Mouse (Mus musculus) kidney, adult 2 months (tissue): ENCODE data around the gene Depdc5.

Experiments
- CTCF ChIP-seq: fragments of 200-500 bp; conservative IDR thresholded peaks from 2 replicates; pipeline ENCODE4 v1.5.1; 2011; ENCODE audit warnings: low read depth, mild to moderate bottlenecking, control low read depth, low read length, moderate library complexity, mixed read lengths; ENCODE audit not compliant: insufficient read depth, insufficient read length
- POLR2A ChIP-seq: fragments of 200-500 bp; IDR thresholded peaks from one replicate; pipeline ENCODE4 v1.6.1; 2011; ENCODE audit warnings: low read depth, low read length, control low read depth

DNA sequence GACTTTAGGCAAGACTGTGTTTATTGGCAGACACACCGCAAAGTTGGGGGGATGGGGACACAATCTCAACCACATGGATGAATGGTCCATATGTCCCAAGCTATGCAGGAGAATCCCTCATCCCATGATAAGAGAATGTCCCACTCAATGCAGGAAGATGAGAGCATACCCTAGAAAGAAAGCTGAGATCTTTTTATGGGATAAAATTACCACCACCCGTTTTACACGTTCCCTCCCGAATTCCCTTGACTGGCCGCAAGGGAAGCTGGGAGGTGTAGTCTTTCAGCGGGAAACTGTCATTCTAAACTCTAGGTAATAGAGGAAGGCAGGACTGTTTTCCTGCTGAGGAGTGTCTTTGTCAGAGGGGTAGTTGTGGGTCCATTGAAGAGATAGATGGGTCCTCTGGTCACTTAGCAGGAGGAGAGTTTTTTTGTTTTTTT lies 5.7 kb upstream of the Depdc5 start:
- TF ChIP-seq CTCF (no peak), POLR2A (no peak)
